Mouse (Mus musculus) megakaryocyte, adult 5-6 weeks (primary cell): ENCODE data around the gene Ntn5. TPM values are rescaled to one million over a fixed set of nuclear protein-coding genes. Genes with fewer than 3 reads are reported as not detected.

ENCODE experiments used
- ATAC-seq: 2 replicates; pipeline ENCODE4 v1.8.0; 2016; ENCODE audit warnings: mild to moderate bottlenecking, inconsistent platforms; ENCODE audit not compliant: poor library complexity, severe bottlenecking
- total RNA-seq, 2 experiments: library from RNA; stranded (forward) in 1 of 2; stranded (reverse) in 1 of 2; fragments of 153-499, 151-499 nt in 1 of 2; fragments of 221-1000, 200-1000 nt in 1 of 2; gene quantifications; 2 replicates each; pipeline versions ENCODE4 v1.2.3 to v1.2.4; 2015 to 2017

Ntn5 gene
- total RNA-seq, 2 experiments from 2014 or later: not detected

GRCm38 (mm10) chr7:45654424-45655047, 29.3 kb upstream of the Ntn5 start:
- ATAC-seq: 0 out of 2 replicates have a peak, but pooled peaks have one; percentile 27

GRCm38 (mm10) chr7:45660746-45661478, 22.9 kb upstream of the Ntn5 start:
- ATAC-seq: peak; percentile 97

GRCm38 (mm10) chr7:45661702-45662101, 22.1 kb upstream of the Ntn5 start:
- peak; percentile 46; the same call in 1 of the 2 replicates for ATAC-seq

- ATAC-seq: no peak
Measured at GRCm38 (mm10) chr7:45665303-45666138, 18.3 kb upstream of the Ntn5 start.

GRCm38 (mm10) chr7:45666161-45666560, 17.7 kb upstream of the Ntn5 start, which contains the start of gene Fut2:
Gene Fut2, minus strand, starts transcription at chr7:45666394.
- ATAC-seq: no peak

GRCm38 (mm10) chr7:45667761-45668160, 16.1 kb upstream of the Ntn5 start:
- ATAC-seq: no peak

- ATAC-seq: peak; percentile 72
Measured at GRCm38 (mm10) chr7:45668921-45669320, 14.9 kb upstream of the Ntn5 start.

GRCm38 (mm10) chr7:45677627-45678295, 6.1 kb upstream of the Ntn5 start:
- ATAC-seq: no peak

- ATAC-seq: no peak
Measured at GRCm38 (mm10) chr7:45678513-45678912, 5.3 kb upstream of the Ntn5 start.

GRCm38 (mm10) chr7:45679966-45680621, 3.7 kb upstream of the Ntn5 start:
- no peak for ATAC-seq

- ATAC-seq: no peak
Measured at GRCm38 (mm10) chr7:45681046-45681736, 2.6 kb upstream of the Ntn5 start.

- peak; percentile 95 for ATAC-seq
Measured at GRCm38 (mm10) chr7:45682144-45683126, 1.4 kb upstream of the Ntn5 start.

GRCm38 (mm10) chr7:45685811-45686210, 2.0 kb downstream of the Ntn5 start:
- no peak for ATAC-seq

- no peak for ATAC-seq
Measured at GRCm38 (mm10) chr7:45686841-45687240, 3.0 kb downstream of the Ntn5 start.

GRCm38 (mm10) chr7:45689099-45689498, 5.3 kb downstream of the Ntn5 start:
- peak; percentile 60 for ATAC-seq

GRCm38 (mm10) chr7:45689800-45690199, 6.0 kb downstream of the Ntn5 start:
- no peak for ATAC-seq

- no peak for ATAC-seq
Measured at GRCm38 (mm10) chr7:45692364-45692763, 8.5 kb downstream of the Ntn5 start.

- ATAC-seq: no peak
Measured at GRCm38 (mm10) chr7:45693921-45694591, 10.2 kb downstream of the Ntn5 start, which contains the start of gene Sec1. Gene Sec1, minus strand, starts transcription at chr7:45694402.
